Mouse (Mus musculus): ENCODE measurements around the gene Tmem198b. TPM values are rescaled to one million over a fixed set of nuclear protein-coding genes. Genes with fewer than 3 reads are reported as not detected.

Gene Tmem198b
- 16.7 and 16.9 TPM in 2 replicates for polyA plus RNA-seq (2014; fragmentation: Nextera tagmentation; extraction: Ambion mirVana)

DNA sequence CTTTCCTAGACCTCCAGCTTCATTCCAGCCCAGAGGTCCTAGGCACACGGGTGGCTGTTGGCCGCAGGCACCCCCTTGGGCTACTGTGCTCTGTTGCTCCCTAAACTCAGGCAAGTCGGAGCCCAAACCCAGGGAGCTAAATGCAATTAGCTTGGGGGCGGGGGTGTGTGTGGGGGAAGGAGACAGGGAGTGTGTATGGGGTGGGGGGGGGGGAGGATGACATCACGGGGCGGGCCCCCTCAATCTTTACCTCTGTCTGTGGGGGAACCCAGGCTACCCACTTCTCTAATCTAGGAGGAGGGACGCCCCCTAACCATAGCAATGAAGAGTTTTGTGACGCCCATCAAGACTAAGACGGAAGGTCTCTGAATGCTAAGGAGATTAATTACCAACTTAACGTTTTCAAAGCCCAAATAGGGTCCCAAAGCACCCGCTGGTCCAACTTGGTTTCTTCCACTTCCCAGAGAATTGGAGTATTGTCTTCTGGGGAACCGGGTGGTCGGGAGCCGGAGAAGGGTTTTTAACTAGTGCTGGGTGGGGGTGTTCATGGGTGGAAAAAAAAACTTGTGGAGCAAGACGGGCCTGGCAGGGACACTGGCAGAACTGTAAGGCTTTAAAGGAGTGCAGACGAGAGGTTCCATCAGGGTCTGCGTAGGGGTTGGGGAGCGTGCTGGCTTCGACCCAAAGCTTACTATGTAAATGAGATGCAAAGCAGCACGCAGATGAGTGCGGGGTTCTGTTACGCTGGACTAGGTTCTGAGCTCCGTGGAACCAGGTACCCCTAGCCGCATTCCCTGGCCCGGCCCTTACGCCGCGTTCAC lies at the start of gene Tmem198b:
Gene Tmem198b (minus strand): TSS at position 100 of the 821 bp plus-strand sequence.
- Histone ChIP-seq H3K27me3 (ENCODE audit: control insufficient read depth, insufficient read depth, low read length) (no peaks in the 10 kb centered on the region), H3K27ac (ENCODE audit: low read depth, low read length) (peak within 1 kb of the TSS; percentile 92), H3K36me3 (ENCODE audit: control insufficient read depth, insufficient read depth, low read length) (peaks cover 7% of the 10 kb centered on the region; the same call in 1 of the 2 replicates), H3K4me1 (ENCODE audit: control insufficient read depth, insufficient read depth, low read length) (peaks cover 24% of the 10 kb centered on the region), H3K4me2 (ENCODE audit: low read depth) (peak within 1 kb of the TSS; percentile 90), H3K9me3 (ENCODE audit: control insufficient read depth, low read length) (no peaks in the 10 kb centered on the region), H3K9ac (ENCODE audit: low read length) (peak within 1 kb of the TSS; percentile 83), H3K4me3 (ENCODE audit: low read depth, low read length) (peak within 1 kb of the TSS; percentile 76)
- WGBS, result 0% methylated on average over 27 of the region's 28 CpGs
- ATAC-seq (ENCODE audit: insufficient read depth, low FRiP score, low TSS enrichment) (peak; percentile 69), DNase-seq (ENCODE audit: low spot score) (peak; percentile 82)

DNA sequence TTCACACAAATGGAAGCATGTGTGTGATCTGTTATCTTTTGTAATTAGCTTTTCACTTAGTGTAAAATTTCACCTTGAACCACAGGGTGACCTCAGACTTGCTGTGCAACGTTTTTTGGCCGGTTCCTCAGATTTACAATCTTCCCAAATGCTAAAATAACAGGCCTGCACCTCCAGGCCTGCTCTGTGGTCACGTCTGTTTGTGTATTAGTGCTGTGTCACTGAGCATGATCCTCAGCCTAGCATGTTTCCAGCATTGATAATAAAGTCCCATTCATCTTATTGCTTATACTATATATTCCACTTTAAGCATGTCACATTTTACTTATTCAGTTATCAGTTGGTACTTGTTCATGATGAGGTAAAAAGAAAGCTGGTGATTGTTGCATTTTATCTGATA lies 46.2 kb upstream of the Tmem198b start:
- WGBS, result 71% methylated on average over 3 of the region's 3 CpGs
- Histone ChIP-seq H3K9me3 (ENCODE audit: control insufficient read depth, low read length) (no peaks in the 10 kb centered on the region), H3K36me3 (ENCODE audit: control insufficient read depth, insufficient read depth, low read length) (no peaks in the 10 kb centered on the region; the same call in 1 of the 2 replicates), H3K4me2 (ENCODE audit: low read depth) (no peak overlapping the region), H3K27ac (ENCODE audit: low read depth, low read length) (no peak overlapping the region), H3K4me3 (ENCODE audit: low read depth, low read length) (no peak overlapping the region), H3K9ac (ENCODE audit: low read length) (no peak overlapping the region), H3K4me1 (ENCODE audit: control insufficient read depth, insufficient read depth, low read length) (no peaks in the 10 kb centered on the region), H3K27me3 (ENCODE audit: control insufficient read depth, insufficient read depth, low read length) (no peaks in the 10 kb centered on the region)
- no peak for DNase-seq (ENCODE audit: low spot score)
- no peak for ATAC-seq (ENCODE audit: insufficient read depth, low FRiP score, low TSS enrichment)

DNA sequence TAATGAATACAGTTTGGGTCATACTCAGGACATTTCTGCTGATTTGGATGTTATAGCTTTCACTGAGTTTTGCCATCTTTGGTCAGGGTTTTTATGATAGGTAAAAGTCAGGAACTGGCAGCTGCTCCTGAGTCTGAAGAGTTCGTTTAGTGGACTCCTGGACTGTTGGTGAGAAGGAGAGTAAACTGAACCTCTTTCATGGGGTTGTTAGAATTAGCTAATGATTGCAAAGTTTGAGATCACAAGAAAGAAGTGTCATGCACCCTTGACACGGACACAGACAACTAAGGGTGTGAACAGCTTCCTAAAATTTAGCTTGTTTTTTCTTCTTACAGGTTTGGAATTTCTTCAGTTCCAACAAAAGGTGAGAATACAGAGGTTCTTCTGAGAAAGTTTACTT lies 44.3 kb upstream of the Tmem198b start:
- DNase-seq (ENCODE audit: low spot score) (no peak), ATAC-seq (ENCODE audit: insufficient read depth, low FRiP score, low TSS enrichment) (no peak)
- Histone ChIP-seq H3K4me1 (ENCODE audit: control insufficient read depth, insufficient read depth, low read length) (no peaks in the 10 kb centered on the region), H3K27ac (ENCODE audit: low read depth, low read length) (no peak overlapping the region), H3K9me3 (ENCODE audit: control insufficient read depth, low read length) (no peaks in the 10 kb centered on the region), H3K4me3 (ENCODE audit: low read depth, low read length) (no peak overlapping the region), H3K27me3 (ENCODE audit: control insufficient read depth, insufficient read depth, low read length) (no peaks in the 10 kb centered on the region), H3K4me2 (ENCODE audit: low read depth) (no peak overlapping the region), H3K36me3 (ENCODE audit: control insufficient read depth, insufficient read depth, low read length) (no peaks in the 10 kb centered on the region; the same call in 1 of the 2 replicates), H3K9ac (ENCODE audit: low read length) (no peak overlapping the region)
- 48% methylated on average over 2 of the region's 2 CpGs for WGBS

DNA sequence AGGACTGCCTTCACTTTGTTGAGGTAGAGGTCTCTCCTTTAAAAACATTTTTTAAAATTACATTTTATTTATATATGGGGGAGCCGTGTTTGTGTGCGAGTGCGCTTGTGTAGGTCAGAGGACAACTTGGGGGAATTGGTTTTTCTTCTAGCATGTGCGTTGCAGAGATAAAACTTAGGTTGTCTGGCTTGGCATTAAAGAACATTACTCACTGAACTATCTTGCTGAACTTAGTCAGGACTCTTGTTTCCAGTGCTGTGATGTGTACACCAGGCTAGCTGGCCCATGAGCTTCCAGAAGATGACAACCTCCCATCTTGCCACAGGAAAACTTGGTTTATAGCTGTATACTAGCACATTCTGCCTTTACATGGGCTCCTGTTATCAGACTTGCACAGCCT lies 42.5 kb upstream of the Tmem198b start:
- 97% methylated on average over 4 of the region's 4 CpGs for WGBS
- Histone ChIP-seq H3K4me2 (ENCODE audit: low read depth) (no peak overlapping the region), H3K9me3 (ENCODE audit: control insufficient read depth, low read length) (no peaks in the 10 kb centered on the region), H3K36me3 (ENCODE audit: control insufficient read depth, insufficient read depth, low read length) (peaks cover 8% of the 10 kb centered on the region), H3K4me1 (ENCODE audit: control insufficient read depth, insufficient read depth, low read length) (no peaks in the 10 kb centered on the region), H3K27me3 (ENCODE audit: control insufficient read depth, insufficient read depth, low read length) (no peaks in the 10 kb centered on the region), H3K9ac (ENCODE audit: low read length) (no peak overlapping the region), H3K27ac (ENCODE audit: low read depth, low read length) (no peak overlapping the region), H3K4me3 (ENCODE audit: low read depth, low read length) (no peak overlapping the region)
- DNase-seq (ENCODE audit: low spot score) (no peak), ATAC-seq (ENCODE audit: insufficient read depth, low FRiP score, low TSS enrichment) (no peak)

DNA sequence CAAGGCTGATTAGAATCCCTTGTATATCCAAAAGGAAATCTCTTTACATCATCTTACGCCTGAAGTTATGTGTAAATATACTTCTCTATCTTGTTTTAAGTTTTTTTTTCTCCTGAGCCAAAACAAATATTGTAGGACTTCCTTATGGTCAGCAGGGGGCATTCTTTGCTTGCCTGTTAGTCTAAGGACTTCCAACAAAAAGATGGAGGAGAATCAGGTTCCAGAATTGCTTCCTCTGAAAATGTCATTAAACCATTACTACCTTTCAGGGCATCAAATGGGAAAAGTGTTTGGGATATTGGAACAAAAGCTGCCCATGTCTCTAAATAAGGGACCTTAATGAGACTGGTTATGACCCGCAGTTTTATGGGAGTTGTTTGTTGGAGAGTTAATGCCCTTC lies 41.3 kb upstream of the Tmem198b start:
- no peak for ATAC-seq (ENCODE audit: insufficient read depth, low FRiP score, low TSS enrichment)
- peaks cover 8% of the 10 kb centered on the region for H3K36me3 ChIP-seq (ENCODE audit: control insufficient read depth, insufficient read depth, low read length)
- WGBS, result 37% methylated on average over 2 of the region's 2 CpGs
- no peaks in the 10 kb centered on the region for H3K9me3 ChIP-seq (ENCODE audit: control insufficient read depth, low read length)
- peak; percentile 31 for DNase-seq (ENCODE audit: low spot score)
- no peak overlapping the region for H3K27ac ChIP-seq (ENCODE audit: low read depth, low read length)
- no peaks in the 10 kb centered on the region for H3K27me3 ChIP-seq (ENCODE audit: control insufficient read depth, insufficient read depth, low read length)
- H3K9ac ChIP-seq (ENCODE audit: low read length), result no peak overlapping the region
- H3K4me3 ChIP-seq (ENCODE audit: low read depth, low read length), result no peak overlapping the region
- H3K4me2 ChIP-seq (ENCODE audit: low read depth), result no peak overlapping the region
- no peaks in the 10 kb centered on the region for H3K4me1 ChIP-seq (ENCODE audit: control insufficient read depth, insufficient read depth, low read length)

DNA sequence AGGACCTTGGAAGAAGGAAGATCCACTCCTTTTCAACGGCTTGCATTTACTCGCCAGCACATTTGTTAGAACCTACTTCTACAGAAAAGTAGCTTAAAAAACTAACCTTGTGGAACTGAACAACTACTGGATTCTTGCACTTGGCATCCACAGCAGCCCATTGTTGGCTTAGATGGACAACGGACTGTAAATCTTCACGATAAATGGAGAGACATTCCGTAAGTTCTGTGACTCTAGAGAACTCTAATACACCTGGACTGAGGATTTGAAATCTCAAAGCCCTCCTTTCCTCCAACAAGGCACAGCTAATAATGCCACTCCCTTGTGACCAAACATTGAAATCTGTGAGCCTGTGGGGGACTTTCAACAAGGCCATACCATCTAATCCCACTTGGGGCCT lies 39.1 kb upstream of the Tmem198b start:
- ATAC-seq (ENCODE audit: insufficient read depth, low FRiP score, low TSS enrichment), result no peak
- H3K27me3 ChIP-seq (ENCODE audit: control insufficient read depth, insufficient read depth, low read length), result no peaks in the 10 kb centered on the region

DNA sequence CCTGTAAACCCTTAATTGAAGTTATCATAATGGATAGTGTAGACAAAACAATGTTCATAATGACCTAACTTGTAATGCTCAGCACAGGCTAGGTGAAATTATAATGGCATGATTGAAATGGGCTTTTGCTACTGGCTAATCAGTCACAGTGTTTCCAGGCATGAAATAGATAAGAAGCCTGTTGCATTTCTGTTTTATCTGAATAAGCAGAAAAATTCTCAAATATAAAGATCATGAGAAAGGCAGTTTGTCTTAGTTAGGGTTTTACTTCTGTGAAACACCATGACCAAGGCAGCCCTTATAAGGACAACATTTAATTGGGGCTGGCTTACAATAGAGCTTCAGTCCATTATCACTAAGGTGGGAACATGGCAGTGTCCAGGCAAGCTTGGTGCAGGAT lies 36.4 kb upstream of the Tmem198b start:
- no peaks in the 10 kb centered on the region for H3K4me1 ChIP-seq (ENCODE audit: control insufficient read depth, insufficient read depth, low read length)
- H3K4me3 ChIP-seq (ENCODE audit: low read depth, low read length), result no peak overlapping the region
- ATAC-seq (ENCODE audit: insufficient read depth, low FRiP score, low TSS enrichment), result no peak
- no peaks in the 10 kb centered on the region for H3K27me3 ChIP-seq (ENCODE audit: control insufficient read depth, insufficient read depth, low read length)
- H3K9me3 ChIP-seq (ENCODE audit: control insufficient read depth, low read length), result no peaks in the 10 kb centered on the region
- peaks cover 12% of the 10 kb centered on the region for H3K36me3 ChIP-seq (ENCODE audit: control insufficient read depth, insufficient read depth, low read length)
- no peak overlapping the region for H3K9ac ChIP-seq (ENCODE audit: low read length)
- no peak for DNase-seq (ENCODE audit: low spot score)
- no peak overlapping the region for H3K27ac ChIP-seq (ENCODE audit: low read depth, low read length)
- H3K4me2 ChIP-seq (ENCODE audit: low read depth), result no peak overlapping the region

More for the DNA sequence above, 39.1 kb upstream of the Tmem198b start:
- WGBS, result 94% methylated on average over 5 of the region's 5 CpGs
- H3K9ac ChIP-seq (ENCODE audit: low read length), result no peak overlapping the region
- no peaks in the 10 kb centered on the region for H3K9me3 ChIP-seq (ENCODE audit: control insufficient read depth, low read length)
- no peak overlapping the region for H3K4me2 ChIP-seq (ENCODE audit: low read depth)
- H3K4me3 ChIP-seq (ENCODE audit: low read depth, low read length), result no peak overlapping the region
- DNase-seq (ENCODE audit: low spot score), result no peak
- peaks cover 8% of the 10 kb centered on the region for H3K36me3 ChIP-seq (ENCODE audit: control insufficient read depth, insufficient read depth, low read length)
- H3K27ac ChIP-seq (ENCODE audit: low read depth, low read length), result no peak overlapping the region
- H3K4me1 ChIP-seq (ENCODE audit: control insufficient read depth, insufficient read depth, low read length), result no peaks in the 10 kb centered on the region

DNA sequence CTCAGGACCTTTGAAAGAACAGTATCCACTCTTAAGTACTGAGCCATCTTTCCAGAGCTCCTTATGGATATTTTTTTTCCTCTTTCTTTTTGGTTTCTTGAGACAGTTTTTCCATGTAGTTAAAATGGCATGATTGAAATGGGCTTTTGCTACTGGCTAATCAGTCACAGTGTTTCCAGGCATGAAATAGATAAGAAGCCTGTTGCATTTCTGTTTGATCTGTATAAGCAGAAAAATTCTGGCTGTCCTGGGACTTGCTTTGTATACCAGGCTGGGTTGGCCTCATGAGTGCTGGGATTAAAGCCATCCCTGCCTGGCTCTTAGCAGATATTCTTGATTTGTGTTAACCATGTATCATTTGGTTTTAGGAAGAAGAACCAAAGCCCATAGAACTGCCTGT lies 35.3 kb upstream of the Tmem198b start:
- DNase-seq (ENCODE audit: low spot score) (no peak), ATAC-seq (ENCODE audit: insufficient read depth, low FRiP score, low TSS enrichment) (no peak)
- peaks cover 12% of the 10 kb centered on the region for H3K36me3 ChIP-seq (ENCODE audit: control insufficient read depth, insufficient read depth, low read length)
- no peaks in the 10 kb centered on the region for H3K9me3 ChIP-seq (ENCODE audit: control insufficient read depth, low read length)
- H3K9ac ChIP-seq (ENCODE audit: low read length), result no peak overlapping the region
- no peaks in the 10 kb centered on the region for H3K4me1 ChIP-seq (ENCODE audit: control insufficient read depth, insufficient read depth, low read length)
- no peak overlapping the region for H3K4me2 ChIP-seq (ENCODE audit: low read depth)
- no peaks in the 10 kb centered on the region for H3K27me3 ChIP-seq (ENCODE audit: control insufficient read depth, insufficient read depth, low read length)
- no peak overlapping the region for H3K4me3 ChIP-seq (ENCODE audit: low read depth, low read length)
- no peak overlapping the region for H3K27ac ChIP-seq (ENCODE audit: low read depth, low read length)

DNA sequence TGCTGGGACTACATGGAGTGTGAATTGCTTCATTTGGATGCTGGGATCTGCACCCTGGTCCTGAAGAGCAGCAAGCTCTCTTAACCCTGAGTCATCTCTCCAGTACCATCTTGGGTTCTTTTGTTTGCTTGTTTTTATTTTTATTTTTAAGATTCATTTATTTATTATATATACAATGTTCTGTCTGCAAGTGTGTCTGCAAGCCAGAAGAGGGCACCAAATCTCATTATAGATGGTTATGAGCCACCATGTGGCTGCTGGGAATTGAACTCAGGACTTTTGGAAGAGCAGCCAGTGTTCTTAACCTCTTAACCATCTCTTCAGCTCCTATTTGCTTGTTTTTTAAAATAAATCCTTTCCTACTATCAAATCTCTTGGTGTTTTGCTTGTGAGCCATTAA lies 33.2 kb upstream of the Tmem198b start:
- ATAC-seq (ENCODE audit: insufficient read depth, low FRiP score, low TSS enrichment), result no peak
- no peak overlapping the region for H3K4me3 ChIP-seq (ENCODE audit: low read depth, low read length)
- no peak overlapping the region for H3K4me2 ChIP-seq (ENCODE audit: low read depth)
- no peaks in the 10 kb centered on the region for H3K4me1 ChIP-seq (ENCODE audit: control insufficient read depth, insufficient read depth, low read length)
- H3K9ac ChIP-seq (ENCODE audit: low read length), result no peak overlapping the region
- no peak for DNase-seq (ENCODE audit: low spot score)
- H3K36me3 ChIP-seq (ENCODE audit: control insufficient read depth, insufficient read depth, low read length), result peaks cover 13% of the 10 kb centered on the region
- H3K27me3 ChIP-seq (ENCODE audit: control insufficient read depth, insufficient read depth, low read length), result no peaks in the 10 kb centered on the region
- no peak overlapping the region for H3K27ac ChIP-seq (ENCODE audit: low read depth, low read length)
- no peaks in the 10 kb centered on the region for H3K9me3 ChIP-seq (ENCODE audit: control insufficient read depth, low read length)

Data from neural tube, embryonic 11.5 days (tissue).